Mouse (Mus musculus): ENCODE measurements at regions not wholly inside any gene's neighbourhood (a gene's known extent, or its start where the extent isn't known, plus 50 kb on each side); places are given as distances from the start of the nearest gene placed in this dataset.

- ATAC-seq (ENCODE audit: insufficient read depth, low FRiP score): no peak
- H3K27ac ChIP-seq (ENCODE audit: low read length): no peak overlapping the region
- no peak overlapping the region for H3K9ac ChIP-seq (ENCODE audit: low read length)
- no peaks in the 10 kb centered on the region for H3K27me3 ChIP-seq (ENCODE audit: control insufficient read depth, insufficient read depth, low read length)
- H3K4me1 ChIP-seq (ENCODE audit: control insufficient read depth, insufficient read depth, low read length): no peaks in the 10 kb centered on the region
- H3K36me3 ChIP-seq (ENCODE audit: control insufficient read depth, insufficient read depth, low read length): no peaks in the 10 kb centered on the region
- H3K4me3 ChIP-seq (replicated peaks; ENCODE audit: low read length): no peak overlapping the region
- 80% methylated on average over 6 of the region's 6 CpGs for WGBS
- H3K4me2 ChIP-seq (ENCODE audit: low read depth, low read length): no peak overlapping the region
- no peaks in the 10 kb centered on the region for H3K9me3 ChIP-seq (replicated peaks; ENCODE audit: control insufficient read depth, low read length)
These were observed 486.1 kb downstream of the Cdh26 start for GRCm38 (mm10) chr2:178916316-178917033.

GRCm38 (mm10) chr2:178924456-178925115 lies 494.3 kb downstream of the Cdh26 start:
- H3K9ac ChIP-seq (ENCODE audit: low read length): no peak overlapping the region
- H3K4me2 ChIP-seq (ENCODE audit: low read depth, low read length): no peak overlapping the region
- ATAC-seq (ENCODE audit: insufficient read depth, low FRiP score): no peak
- WGBS: 69% methylated on average over 4 of the region's 4 CpGs
- no peaks in the 10 kb centered on the region for H3K36me3 ChIP-seq (ENCODE audit: control insufficient read depth, insufficient read depth, low read length)
- no peak overlapping the region for H3K27ac ChIP-seq (ENCODE audit: low read length)
- H3K27me3 ChIP-seq (ENCODE audit: control insufficient read depth, insufficient read depth, low read length): no peaks in the 10 kb centered on the region
- H3K4me1 ChIP-seq (ENCODE audit: control insufficient read depth, insufficient read depth, low read length): no peaks in the 10 kb centered on the region
- H3K9me3 ChIP-seq (replicated peaks; ENCODE audit: control insufficient read depth, low read length): no peaks in the 10 kb centered on the region
- no peak overlapping the region for H3K4me3 ChIP-seq (replicated peaks; ENCODE audit: low read length)

- H3K4me3 ChIP-seq (replicated peaks; ENCODE audit: low read length): no peak overlapping the region
- H3K9me3 ChIP-seq (replicated peaks; ENCODE audit: control insufficient read depth, low read length): no peaks in the 10 kb centered on the region
- ATAC-seq (ENCODE audit: insufficient read depth, low FRiP score): no peak
These were observed 496.8 kb downstream of the Cdh26 start for GRCm38 (mm10) chr2:178927038-178927660.

GRCm38 (mm10) chr2:178929033-178929432 lies 498.7 kb downstream of the Cdh26 start:
- Histone ChIP-seq H3K27me3 (ENCODE audit: control insufficient read depth, insufficient read depth, low read length) (no peaks in the 10 kb centered on the region), H3K9ac (ENCODE audit: low read length) (no peak overlapping the region), H3K9me3 (replicated peaks; ENCODE audit: control insufficient read depth, low read length) (no peaks in the 10 kb centered on the region), H3K4me3 (replicated peaks; ENCODE audit: low read length) (no peak overlapping the region), H3K36me3 (ENCODE audit: control insufficient read depth, insufficient read depth, low read length) (no peaks in the 10 kb centered on the region), H3K27ac (ENCODE audit: low read length) (peak overlapping the region; percentile 37; the same call in 1 of the 2 replicates), H3K4me2 (ENCODE audit: low read depth, low read length) (no peak overlapping the region), H3K4me1 (ENCODE audit: control insufficient read depth, insufficient read depth, low read length) (no peaks in the 10 kb centered on the region)
- WGBS: 64% methylated on average over 6 of the region's 6 CpGs
- ATAC-seq (ENCODE audit: insufficient read depth, low FRiP score): no peak

More at GRCm38 (mm10) chr2:178927038-178927660, 496.8 kb downstream of the Cdh26 start:
- H3K4me2 ChIP-seq (ENCODE audit: low read depth, low read length): no peak overlapping the region
- no peaks in the 10 kb centered on the region for H3K27me3 ChIP-seq (ENCODE audit: control insufficient read depth, insufficient read depth, low read length)
- 79% methylated on average over 13 of the region's 13 CpGs for WGBS
- no peak overlapping the region for H3K9ac ChIP-seq (ENCODE audit: low read length)
- no peaks in the 10 kb centered on the region for H3K4me1 ChIP-seq (ENCODE audit: control insufficient read depth, insufficient read depth, low read length)
- no peaks in the 10 kb centered on the region for H3K36me3 ChIP-seq (ENCODE audit: control insufficient read depth, insufficient read depth, low read length)
- no peak overlapping the region for H3K27ac ChIP-seq (ENCODE audit: low read length)

GRCm38 (mm10) chr2:178930125-178930524 lies 499.8 kb downstream of the Cdh26 start:
- H3K27me3 ChIP-seq (ENCODE audit: control insufficient read depth, insufficient read depth, low read length): no peaks in the 10 kb centered on the region
- 70% methylated on average over 2 of the region's 2 CpGs for WGBS
- H3K9me3 ChIP-seq (replicated peaks; ENCODE audit: control insufficient read depth, low read length): no peaks in the 10 kb centered on the region
- H3K27ac ChIP-seq (ENCODE audit: low read length): peak overlapping the region; percentile 55; the same call in 1 of the 2 replicates
- no peaks in the 10 kb centered on the region for H3K36me3 ChIP-seq (ENCODE audit: control insufficient read depth, insufficient read depth, low read length)
- no peak overlapping the region for H3K4me2 ChIP-seq (ENCODE audit: low read depth, low read length)
- no peak overlapping the region for H3K9ac ChIP-seq (ENCODE audit: low read length)
- H3K4me3 ChIP-seq (replicated peaks; ENCODE audit: low read length): no peak overlapping the region
- peak; percentile 83 for ATAC-seq (ENCODE audit: insufficient read depth, low FRiP score)
- H3K4me1 ChIP-seq (ENCODE audit: control insufficient read depth, insufficient read depth, low read length): no peaks in the 10 kb centered on the region

- WGBS: 71% methylated on average over 6 of the region's 6 CpGs
- H3K4me1 ChIP-seq (ENCODE audit: control insufficient read depth, insufficient read depth, low read length): no peaks in the 10 kb centered on the region
- no peak for ATAC-seq (ENCODE audit: insufficient read depth, low FRiP score)
- H3K4me3 ChIP-seq (replicated peaks; ENCODE audit: low read length): no peak overlapping the region
- no peaks in the 10 kb centered on the region for H3K9me3 ChIP-seq (replicated peaks; ENCODE audit: control insufficient read depth, low read length)
- H3K27ac ChIP-seq (ENCODE audit: low read length): no peak overlapping the region
- H3K36me3 ChIP-seq (ENCODE audit: control insufficient read depth, insufficient read depth, low read length): no peaks in the 10 kb centered on the region
- no peak overlapping the region for H3K4me2 ChIP-seq (ENCODE audit: low read depth, low read length)
- no peaks in the 10 kb centered on the region for H3K27me3 ChIP-seq (ENCODE audit: control insufficient read depth, insufficient read depth, low read length)
- H3K9ac ChIP-seq (ENCODE audit: low read length): no peak overlapping the region
These were observed 493.8 kb upstream of the Cdh4 start for GRCm38 (mm10) chr2:178948471-178948870.

GRCm38 (mm10) chr2:178949103-178949502 lies 493.1 kb upstream of the Cdh4 start:
- Histone ChIP-seq H3K27me3 (ENCODE audit: control insufficient read depth, insufficient read depth, low read length) (no peaks in the 10 kb centered on the region), H3K4me1 (ENCODE audit: control insufficient read depth, insufficient read depth, low read length) (no peaks in the 10 kb centered on the region), H3K4me3 (replicated peaks; ENCODE audit: low read length) (no peak overlapping the region), H3K27ac (ENCODE audit: low read length) (no peak overlapping the region), H3K9ac (ENCODE audit: low read length) (no peak overlapping the region), H3K4me2 (ENCODE audit: low read depth, low read length) (no peak overlapping the region), H3K36me3 (ENCODE audit: control insufficient read depth, insufficient read depth, low read length) (no peaks in the 10 kb centered on the region), H3K9me3 (replicated peaks; ENCODE audit: control insufficient read depth, low read length) (no peaks in the 10 kb centered on the region)
- WGBS: 30% methylated on average over 4 of the region's 4 CpGs
- ATAC-seq (ENCODE audit: insufficient read depth, low FRiP score): no peak

- 28% methylated on average over 1 of the region's 1 CpGs for WGBS
- no peaks in the 10 kb centered on the region for H3K27me3 ChIP-seq (ENCODE audit: control insufficient read depth, insufficient read depth, low read length)
- no peaks in the 10 kb centered on the region for H3K9me3 ChIP-seq (replicated peaks; ENCODE audit: control insufficient read depth, low read length)
- H3K4me3 ChIP-seq (replicated peaks; ENCODE audit: low read length): no peak overlapping the region
- ATAC-seq (ENCODE audit: insufficient read depth, low FRiP score): no peak
- no peak overlapping the region for H3K9ac ChIP-seq (ENCODE audit: low read length)
- no peak overlapping the region for H3K27ac ChIP-seq (ENCODE audit: low read length)
- H3K36me3 ChIP-seq (ENCODE audit: control insufficient read depth, insufficient read depth, low read length): no peaks in the 10 kb centered on the region
- no peak overlapping the region for H3K4me2 ChIP-seq (ENCODE audit: low read depth, low read length)
- no peaks in the 10 kb centered on the region for H3K4me1 ChIP-seq (ENCODE audit: control insufficient read depth, insufficient read depth, low read length)
These were observed 491.9 kb upstream of the Cdh4 start for GRCm38 (mm10) chr2:178950304-178950703.

DNA sequence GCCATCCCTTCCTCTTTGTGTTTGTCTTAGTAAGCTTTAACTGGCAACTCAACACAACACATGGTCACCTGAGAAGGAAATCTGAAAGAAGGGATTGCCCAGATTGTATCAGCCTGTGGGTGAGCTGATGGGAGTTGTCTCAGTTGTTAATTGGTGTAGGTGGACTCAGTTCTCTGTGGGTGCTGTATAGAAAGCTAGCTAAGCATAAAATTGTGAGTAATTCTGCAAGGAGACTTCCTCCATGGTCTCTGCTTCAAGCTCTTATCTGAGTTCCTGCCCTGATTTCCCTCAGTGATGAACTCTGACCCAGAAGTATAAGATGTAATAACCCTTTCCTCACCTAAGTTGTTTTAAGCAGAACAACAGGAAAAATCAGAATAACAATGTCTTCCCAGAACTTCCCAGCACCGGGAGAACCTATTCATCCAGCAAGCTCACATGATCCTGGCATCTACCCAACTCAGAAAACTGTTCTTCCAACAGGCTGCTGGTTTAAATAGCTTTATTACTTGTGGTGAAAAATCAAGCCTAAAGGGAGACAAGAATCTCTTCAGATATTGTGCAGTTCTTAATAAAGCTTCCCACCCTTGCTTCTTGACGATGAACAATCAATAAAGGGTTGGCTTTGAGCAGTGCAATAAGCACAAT lies 487.7 kb upstream of the Cdh4 start:
- Histone ChIP-seq H3K4me1 (ENCODE audit: control insufficient read depth, insufficient read depth, low read length) (no peaks in the 10 kb centered on the region), H3K27ac (ENCODE audit: low read length) (no peak overlapping the region), H3K4me3 (replicated peaks; ENCODE audit: low read length) (no peak overlapping the region), H3K36me3 (ENCODE audit: control insufficient read depth, insufficient read depth, low read length) (no peaks in the 10 kb centered on the region), H3K9me3 (replicated peaks; ENCODE audit: control insufficient read depth, low read length) (no peaks in the 10 kb centered on the region), H3K4me2 (ENCODE audit: low read depth, low read length) (no peak overlapping the region), H3K9ac (ENCODE audit: low read length) (no peak overlapping the region), H3K27me3 (ENCODE audit: control insufficient read depth, insufficient read depth, low read length) (no peaks in the 10 kb centered on the region)
- no peak for ATAC-seq (ENCODE audit: insufficient read depth, low FRiP score)
- 52% methylated on average over 2 of the region's 2 CpGs for WGBS

All from stomach, embryonic 16.5 days (tissue).